In the genomic region with DNA sequence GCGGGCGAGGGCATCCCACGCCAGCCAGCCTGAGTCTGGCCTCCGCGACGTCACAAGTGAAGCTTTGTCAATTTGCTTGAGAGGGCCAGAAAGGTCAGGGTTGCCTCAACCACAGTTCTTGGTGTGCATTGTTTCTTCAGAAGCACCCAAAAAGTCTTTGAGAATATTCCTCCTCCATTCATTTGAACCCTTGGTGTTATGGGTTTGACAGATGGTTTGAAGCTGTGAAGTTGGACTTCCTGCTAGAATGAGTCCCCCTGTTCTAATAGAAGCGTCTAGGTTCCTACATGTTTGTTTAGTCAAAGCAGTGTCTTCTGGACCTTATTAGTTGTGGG, we compare ENCODE assay signal across 9 mouse cellular contexts. TPM values are rescaled to one million over a fixed set of nuclear protein-coding genes. Genes with fewer than 3 reads are reported as not detected.
DNase-seq lines count a peak whose midpoint lies in the region; ATAC-seq and TF ChIP-seq lines count a peak whose summit lies in the region.
"Had no signal": no experiment of that assay in that cellular context is flagged by ENCODE, and none has a peak within 500 bp of the region (broad histone marks: within the 10 kb centered on the region; RNA-seq: fewer than 3 reads in every experiment).

No protein-coding gene starts in this region.

- no peak for DNase-seq in heart, postnatal 25 days (ENCODE audit: low spot score)
- no peak for DNase-seq in frontal cortex, adult 2 months (ENCODE audit: extremely low spot score in 1 of 2, low spot score in 1 of 2)
- no peak for DNase-seq in cerebellum, postnatal 14 days
- no peak for DNase-seq in left cerebral cortex, adult 11 months (ENCODE audit: low spot score)

- H3K4me3 ChIP-seq in heart, embryonic 15.5 days = peak overlapping the region; percentile 82
- peak overlapping the region; percentile 78 for H3K4me3 ChIP-seq in bone marrow, adult 2 months (replicated peaks; ENCODE audit: control insufficient read depth, low read depth, low read length)
- peak overlapping the region; percentile 64 for H3K4me3 ChIP-seq in hindbrain, embryonic 12.5 days
- peak overlapping the region; percentile 68 for H3K4me3 ChIP-seq in midbrain, embryonic 12.5 days

- H3K4me1 ChIP-seq in heart, embryonic 15.5 days (replicated peaks) = peaks cover 12% of the 10 kb centered on the region
- H3K4me1 ChIP-seq in bone marrow, adult 2 months (ENCODE audit: control insufficient read depth, insufficient read depth, low read length) = no peaks in the 10 kb centered on the region; the same call in 1 of the 2 replicates
- peaks cover 12% of the 10 kb centered on the region for H3K4me1 ChIP-seq in hindbrain, embryonic 12.5 days
- H3K4me1 ChIP-seq in midbrain, embryonic 12.5 days = peaks cover 14% of the 10 kb centered on the region; the same call in 1 of the 2 replicates

- no peak for TF ChIP-seq CTCF in bone marrow, adult 2 months (IDR thresholded peaks at IDR 0.05; ENCODE audit: control insufficient read depth, insufficient read depth, low read length)

- no peaks in the 10 kb centered on the region for H3K9me3 ChIP-seq in heart, embryonic 15.5 days (replicated peaks)
- H3K9me3 ChIP-seq in hindbrain, embryonic 12.5 days (replicated peaks) = no peaks in the 10 kb centered on the region
- H3K9me3 ChIP-seq in midbrain, embryonic 12.5 days = no peaks in the 10 kb centered on the region
- H3K9me3 ChIP-seq: G1E had no signal

- H3K27me3 ChIP-seq in heart, embryonic 15.5 days = no peaks in the 10 kb centered on the region
- H3K27me3 ChIP-seq in hindbrain, embryonic 12.5 days = no peaks in the 10 kb centered on the region
- no peaks in the 10 kb centered on the region for H3K27me3 ChIP-seq in midbrain, embryonic 12.5 days

- intact Hi-C loops in heart, postnatal 25 days (cut with DNase I) = loop anchor here (2.0 to 5.0 kb wide), 3 partner anchors 25 to 185 kb away; a partner anchor contains a TSS

- no peak for ATAC-seq in heart, embryonic 15.5 days (replicated peaks; ENCODE audit: insufficient number of reproducible peaks, insufficient read depth, low FRiP score, low read depth)
- ATAC-seq in hindbrain, embryonic 12.5 days (ENCODE audit: low FRiP score) = no peak; the same call in 1 of the 2 replicates
- no peak; the same call in 1 of the 2 replicates for ATAC-seq in midbrain, embryonic 12.5 days (ENCODE audit: low FRiP score, low read depth)

- no peaks in the 10 kb centered on the region for H3K36me3 ChIP-seq in heart, embryonic 15.5 days
- no peaks in the 10 kb centered on the region for H3K36me3 ChIP-seq in hindbrain, embryonic 12.5 days
- no peaks in the 10 kb centered on the region for H3K36me3 ChIP-seq in midbrain, embryonic 12.5 days
- H3K36me3 ChIP-seq: G1E had no signal

- no peak for TF ChIP-seq POLR2A in bone marrow, adult 2 months (IDR thresholded peaks at IDR 0.05; ENCODE audit: borderline replicate concordance, control insufficient read depth, low read depth, low read length)

- 5% methylated on average over 7 of the region's 7 CpGs for WGBS in heart, embryonic 15.5 days
- WGBS in bone marrow, adult 2 months = 3% methylated on average over 7 of the region's 7 CpGs
- whole genome bisulfite sequencing in hindbrain, embryonic 12.5 days = 3% methylated on average over 7 of the region's 7 CpGs
- 5% methylated on average over 7 of the region's 7 CpGs for WGBS in midbrain, embryonic 12.5 days

- H3K27ac ChIP-seq in heart, embryonic 15.5 days = peak overlapping the region; percentile 86
- peak overlapping the region; percentile 93 for H3K27ac ChIP-seq in bone marrow, adult 2 months (ENCODE audit: control insufficient read depth, insufficient read depth, low read depth, low read length, poor library complexity)
- H3K27ac ChIP-seq in hindbrain, embryonic 12.5 days = peak overlapping the region; percentile 84
- H3K27ac ChIP-seq in midbrain, embryonic 12.5 days (replicated peaks) = peak overlapping the region; percentile 67; the same call in 1 of the 2 replicates

- H3K4me2 ChIP-seq in heart, embryonic 15.5 days = peak overlapping the region; percentile 90
- H3K4me2 ChIP-seq in hindbrain, embryonic 12.5 days (replicated peaks) = peak overlapping the region; percentile 81
- H3K4me2 ChIP-seq in midbrain, embryonic 12.5 days (replicated peaks) = peak overlapping the region; percentile 83

- H3K9ac ChIP-seq in heart, embryonic 15.5 days = peak overlapping the region; percentile 81
- peak overlapping the region; percentile 89 for H3K9ac ChIP-seq in hindbrain, embryonic 12.5 days
- H3K9ac ChIP-seq in midbrain, embryonic 12.5 days (replicated peaks) = peak overlapping the region; percentile 65

RNA-seq across cellular contexts. Expression of a gene that starts 0.3 kb away (rescaled TPM):
- polyA plus RNA-seq in heart, embryonic 15.5 days (2015; fragmentation: Nextera tagmentation; extraction: Ambion mirVana) = 15.4 and 20.7 TPM in 2 replicates
- 10 to 100 TPM; 15.6 to 17.9 TPM for total RNA-seq in heart, postnatal 25 days (2021)
- polyA plus RNA-seq in bone marrow, adult 2 months (2011; ENCODE audit: insufficient read depth, insufficient read length, low replicate concordance, missing spikeins) = 12.6 and 15.8 TPM in 2 replicates
- 15.7 and 21.0 TPM in 2 replicates for polyA plus RNA-seq in hindbrain, embryonic 12.5 days (2016; fragmentation: Nextera tagmentation; extraction: Ambion mirVana)
- 11.9 and 17.2 TPM in 2 replicates for polyA plus RNA-seq in midbrain, embryonic 12.5 days (2016; fragmentation: Nextera tagmentation; extraction: Ambion mirVana)
- polyA plus RNA-seq in frontal cortex, adult 2 months (2012; rRNA removed) = 30.4 and 31.4 TPM in 2 replicates
- polyA plus RNA-seq: G1E had no signal

RNA-seq across cellular contexts. Expression of a gene that starts 26.9 kb away (rescaled TPM):
- 26.9 and 31.3 TPM in 2 replicates for polyA plus RNA-seq in heart, embryonic 15.5 days (2015; fragmentation: Nextera tagmentation; extraction: Ambion mirVana)
- 10 to 100 TPM; 78.7 to 87.6 TPM for total RNA-seq in heart, postnatal 25 days (2021)
- polyA plus RNA-seq in bone marrow, adult 2 months (2011; ENCODE audit: insufficient read depth, insufficient read length, low replicate concordance, missing spikeins) = 2.2 and 8.8 TPM in 2 replicates
- 32.0 and 32.6 TPM in 2 replicates for polyA plus RNA-seq in hindbrain, embryonic 12.5 days (2016; fragmentation: Nextera tagmentation; extraction: Ambion mirVana)
- polyA plus RNA-seq in midbrain, embryonic 12.5 days (2016; fragmentation: Nextera tagmentation; extraction: Ambion mirVana) = 30.8 and 33.7 TPM in 2 replicates
- polyA plus RNA-seq in frontal cortex, adult 2 months (2012; rRNA removed) = 19.1 and 22.0 TPM in 2 replicates
